Mouse (Mus musculus) stomach, embryonic 15.5 days (tissue): Measurements from ENCODE around the gene Ccdc174. TPM values are rescaled to one million over a fixed set of nuclear protein-coding genes. Genes with fewer than 3 reads are reported as not detected.
"Not testable (repeated sequence)": the region's sequence is repeated elsewhere in the genome, so short reads cannot be mapped to it uniquely, and the experiment has no call there.

ENCODE experiments used
- ATAC-seq: fragments of 200-750 bp; cut with Nextera tagmentation; 2 replicates; pipeline ENCODE4 v1.8.0; 2017; ENCODE audit warnings: low read depth, moderate number of reproducible peaks, moderate TSS enrichment; ENCODE audit not compliant: insufficient read depth, low FRiP score
- H3K27ac ChIP-seq: fragments of 300-500 bp; sonication (generic); 2 replicates; pipeline ENCODE4 v1.5.1; 2015; ENCODE audit warnings: mild to moderate bottlenecking, inconsistent platforms
- H3K27me3 ChIP-seq: fragments of 300-500 bp; sonication (generic); replicated peaks from 2 replicates; pipeline ENCODE4 v1.6.1; 2015; ENCODE audit warnings: inconsistent platforms
- H3K36me3 ChIP-seq: fragments of 300-500 bp; sonication (generic); 2 replicates; pipeline ENCODE4 v1.6.1; 2015; ENCODE audit warnings: inconsistent platforms
- H3K4me1 ChIP-seq: fragments of 300-500 bp; sonication (generic); 2 replicates; pipeline ENCODE4 v1.6.1; 2015; ENCODE audit warnings: inconsistent platforms
- H3K4me2 ChIP-seq: fragments of 300-500 bp; sonication (generic); 2 replicates; pipeline ENCODE4 v1.6.1; 2015; ENCODE audit warnings: mild to moderate bottlenecking, inconsistent platforms
- H3K4me3 ChIP-seq: fragments of 300-500 bp; sonication (generic); replicated peaks from 2 replicates; pipeline ENCODE4 v1.5.1; 2015; ENCODE audit warnings: inconsistent platforms
- H3K9ac ChIP-seq: fragments of 300-500 bp; sonication (generic); 2 replicates; pipeline ENCODE4 v1.6.1; 2015; ENCODE audit warnings: inconsistent platforms
- H3K9me3 ChIP-seq: fragments of 300-500 bp; sonication (generic); 2 replicates; pipeline ENCODE4 v1.6.1; 2016; ENCODE audit warnings: inconsistent platforms
- WGBS: fragments of 180-500 bp; shearing (Covaris S2); methylation state at CpG from one replicate; pipeline ENCODE4 v1.1.7; 2015; 5-methylcytosine and 5-hydroxymethylcytosine counted together
- polyA plus RNA-seq: library from polyadenylated mRNA; unstranded; fragments of >200 nt; fragmentation: Nextera tagmentation; extraction: Ambion mirVana; gene quantifications from 2 replicates; pipeline ENCODE4 v1.2.1, GENCODE M21; 2015

Gene Ccdc174
- polyA plus RNA-seq, 1 experiment from 2014 or later, result 35.3 TPM

GRCm38 (mm10) chr6:91872781-91873180, 5.1 kb upstream of the Ccdc174 start:
- Histone ChIP-seq H3K4me3 (no peak overlapping the region), H3K27me3 (no peaks in the 10 kb centered on the region), H3K4me2 (no peak overlapping the region), H3K27ac (no peak overlapping the region), H3K36me3 (no peaks in the 10 kb centered on the region), H3K9ac (no peak overlapping the region), H3K9me3 (no peaks in the 10 kb centered on the region), H3K4me1 (no peaks in the 10 kb centered on the region)
- WGBS, result 46% methylated on average over 2 of the region's 2 CpGs
- ATAC-seq, result no peak

GRCm38 (mm10) chr6:91883859-91884258, 6.0 kb downstream of the Ccdc174 start:
- H3K9me3 ChIP-seq, result no peaks in the 10 kb centered on the region
- 73% methylated on average over 2 of the region's 2 CpGs for WGBS
- H3K9ac ChIP-seq, result no peak overlapping the region
- peaks cover 2% of the 10 kb centered on the region; the same call in 1 of the 2 replicates for H3K4me1 ChIP-seq
- no peaks in the 10 kb centered on the region for H3K27me3 ChIP-seq
- no peak overlapping the region for H3K27ac ChIP-seq
- no peak for ATAC-seq
- H3K4me2 ChIP-seq, result no peak overlapping the region
- peaks cover 30% of the 10 kb centered on the region for H3K36me3 ChIP-seq
- H3K4me3 ChIP-seq, result no peak overlapping the region

- H3K9me3 ChIP-seq, result no peaks in the 10 kb centered on the region
- no peak overlapping the region for H3K4me2 ChIP-seq
- H3K27me3 ChIP-seq, result no peaks in the 10 kb centered on the region
- no peaks in the 10 kb centered on the region for H3K4me1 ChIP-seq
- ATAC-seq, result no peak
- no peak overlapping the region for H3K27ac ChIP-seq
- 80% methylated on average over 3 of the region's 3 CpGs for WGBS
- peaks cover 32% of the 10 kb centered on the region for H3K36me3 ChIP-seq
- H3K4me3 ChIP-seq, result no peak overlapping the region
- no peak overlapping the region for H3K9ac ChIP-seq
These were observed 11.5 kb downstream of the Ccdc174 start for GRCm38 (mm10) chr6:91889255-91889906.

GRCm38 (mm10) chr6:91890615-91891014, 12.8 kb downstream of the Ccdc174 start:
- Histone ChIP-seq H3K4me1 (no peaks in the 10 kb centered on the region), H3K27ac (no peak overlapping the region), H3K4me2 (no peak overlapping the region), H3K27me3 (no peaks in the 10 kb centered on the region), H3K4me3 (no peak overlapping the region), H3K36me3 (peaks cover 40% of the 10 kb centered on the region), H3K9ac (no peak overlapping the region), H3K9me3 (no peaks in the 10 kb centered on the region)
- WGBS, result 92% methylated on average over 5 of the region's 5 CpGs
- no peak for ATAC-seq

- 86% methylated on average over 2 of the region's 2 CpGs for WGBS
These were observed 13.9 kb downstream of the Ccdc174 start for GRCm38 (mm10) chr6:91891776-91892175.

GRCm38 (mm10) chr6:91896783-91897182, 18.9 kb downstream of the Ccdc174 start:
- Histone ChIP-seq H3K36me3 (peaks cover 50% of the 10 kb centered on the region), H3K9ac (no peak overlapping the region), H3K27ac (no peak overlapping the region), H3K4me3 (no peak overlapping the region), H3K9me3 (no peaks in the 10 kb centered on the region), H3K4me2 (no peak overlapping the region), H3K27me3 (no peaks in the 10 kb centered on the region), H3K4me1 (no peaks in the 10 kb centered on the region)
- ATAC-seq, result no peak
- 94% methylated on average over 3 of the region's 3 CpGs for WGBS

More at GRCm38 (mm10) chr6:91891776-91892175, 13.9 kb downstream of the Ccdc174 start:
- H3K9me3 ChIP-seq, result no peaks in the 10 kb centered on the region
- H3K27me3 ChIP-seq, result no peaks in the 10 kb centered on the region
- H3K36me3 ChIP-seq, result peaks cover 39% of the 10 kb centered on the region
- ATAC-seq, result no peak
- no peaks in the 10 kb centered on the region for H3K4me1 ChIP-seq
- H3K4me2 ChIP-seq, result no peak overlapping the region
- H3K4me3 ChIP-seq, result no peak overlapping the region
- H3K27ac ChIP-seq, result no peak overlapping the region
- no peak overlapping the region for H3K9ac ChIP-seq

- H3K27me3 ChIP-seq, result no peaks in the 10 kb centered on the region
- no peaks in the 10 kb centered on the region for H3K4me1 ChIP-seq
- H3K4me2 ChIP-seq, result no peak overlapping the region
- H3K27ac ChIP-seq, result no peak overlapping the region
- 29% methylated on average over 5 of the region's 5 CpGs for WGBS
- no peak overlapping the region for H3K9ac ChIP-seq
- no peak for ATAC-seq
- H3K9me3 ChIP-seq, result no peaks in the 10 kb centered on the region
- H3K4me3 ChIP-seq, result no peak overlapping the region
- H3K36me3 ChIP-seq, result peaks cover 39% of the 10 kb centered on the region
These were observed 23.7 kb downstream of the Ccdc174 start for GRCm38 (mm10) chr6:91901505-91901904.

GRCm38 (mm10) chr6:91902509-91902908, 24.7 kb downstream of the Ccdc174 start, which contains the start of gene 4930590J08Rik:
Gene 4930590J08Rik, plus strand, starts transcription at chr6:91902809.
- not testable (repeated sequence) for H3K27ac ChIP-seq, ATAC-seq, H3K9ac ChIP-seq, H3K4me1 ChIP-seq, H3K4me3 ChIP-seq, H3K27me3 ChIP-seq, H3K9me3 ChIP-seq, H3K4me2 ChIP-seq
- WGBS, result 99% methylated on average over 2 of the region's 2 CpGs
- H3K36me3 ChIP-seq, result peaks cover 31% of the 10 kb centered on the region

GRCm38 (mm10) chr6:91914011-91914410, 36.2 kb downstream of the Ccdc174 start:
- 90% methylated on average over 10 of the region's 10 CpGs for WGBS
- H3K27ac ChIP-seq, result no peak overlapping the region
- H3K4me3 ChIP-seq, result no peak overlapping the region
- no peaks in the 10 kb centered on the region for H3K9me3 ChIP-seq
- no peak for ATAC-seq
- H3K9ac ChIP-seq, result no peak overlapping the region
- no peaks in the 10 kb centered on the region for H3K27me3 ChIP-seq
- no peak overlapping the region for H3K4me2 ChIP-seq
- no peaks in the 10 kb centered on the region for H3K36me3 ChIP-seq
- no peaks in the 10 kb centered on the region for H3K4me1 ChIP-seq

GRCm38 (mm10) chr6:91917286-91917685, 39.4 kb downstream of the Ccdc174 start:
- Histone ChIP-seq H3K27me3 (no peaks in the 10 kb centered on the region), H3K9ac (no peak overlapping the region), H3K4me1 (no peaks in the 10 kb centered on the region), H3K9me3 (no peaks in the 10 kb centered on the region), H3K4me2 (no peak overlapping the region), H3K4me3 (no peak overlapping the region), H3K27ac (no peak overlapping the region), H3K36me3 (no peaks in the 10 kb centered on the region)
- WGBS, result 33% methylated on average over 4 of the region's 4 CpGs
- ATAC-seq, result no peak

GRCm38 (mm10) chr6:91917716-91918115, 39.9 kb downstream of the Ccdc174 start:
- Histone ChIP-seq H3K36me3 (no peaks in the 10 kb centered on the region), H3K27ac (no peak overlapping the region), H3K4me3 (no peak overlapping the region), H3K4me1 (no peaks in the 10 kb centered on the region), H3K27me3 (no peaks in the 10 kb centered on the region), H3K9ac (no peak overlapping the region), H3K9me3 (no peaks in the 10 kb centered on the region), H3K4me2 (no peak overlapping the region)
- no peak for ATAC-seq
- WGBS, result 84% methylated on average over 11 of the region's 11 CpGs

GRCm38 (mm10) chr6:91931231-91931630, 53.4 kb downstream of the Ccdc174 start:
- Histone ChIP-seq H3K9me3 (no peaks in the 10 kb centered on the region), H3K4me1 (no peaks in the 10 kb centered on the region), H3K27me3 (no peaks in the 10 kb centered on the region), H3K36me3 (no peaks in the 10 kb centered on the region), H3K4me3 (no peak overlapping the region), H3K27ac (peak overlapping the region; percentile 24; the same call in 1 of the 2 replicates), H3K4me2 (no peak overlapping the region), H3K9ac (no peak overlapping the region)
- no peak for ATAC-seq
- WGBS, result 61% methylated on average over 5 of the region's 5 CpGs

- H3K9ac ChIP-seq, result no peak overlapping the region
- no peak overlapping the region for H3K27ac ChIP-seq
- ATAC-seq, result no peak
- no peaks in the 10 kb centered on the region for H3K4me1 ChIP-seq
- no peak overlapping the region for H3K4me2 ChIP-seq
- H3K27me3 ChIP-seq, result no peaks in the 10 kb centered on the region
- no peaks in the 10 kb centered on the region for H3K9me3 ChIP-seq
- WGBS, result 53% methylated on average over 4 of the region's 4 CpGs
- H3K4me3 ChIP-seq, result no peak overlapping the region
- H3K36me3 ChIP-seq, result no peaks in the 10 kb centered on the region
These were observed 60.6 kb downstream of the Ccdc174 start for GRCm38 (mm10) chr6:91938491-91938890.
